Mouse (Mus musculus) thymus, adult 18-20 months (tissue): ENCODE measurements around the gene Gnb5.
A peak's percentile ranks its signal among the peaks of the same experiment; 100 is the strongest.

Source experiments
- DNase-seq, 2 experiments: peaks; one replicate each; pipeline ENCODE4 v3.0.0; 2022; ENCODE audit warnings: mixed read lengths in 2 of 2

Gnb5 gene

DNA sequence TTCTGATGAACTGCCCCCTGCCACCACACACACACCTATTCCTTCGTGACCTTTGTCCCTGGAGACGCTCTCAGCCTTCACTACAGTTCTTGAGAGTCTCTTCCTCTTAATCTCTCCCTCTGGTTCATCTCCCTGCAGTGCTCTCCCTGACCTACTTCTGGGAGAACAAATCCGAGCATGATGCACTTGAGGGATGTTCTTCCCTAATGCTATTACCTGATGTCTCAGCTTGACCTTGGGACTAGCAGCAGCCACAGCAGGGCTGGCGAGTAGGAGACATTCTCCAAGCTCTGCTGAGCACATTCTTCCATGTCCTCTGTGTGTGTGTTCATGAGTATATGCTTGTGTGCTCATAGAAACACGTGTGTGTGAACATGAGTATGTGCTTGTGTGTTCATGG is 2.5 kb downstream of the Gnb5 start:
- no peak for DNase-seq

DNA sequence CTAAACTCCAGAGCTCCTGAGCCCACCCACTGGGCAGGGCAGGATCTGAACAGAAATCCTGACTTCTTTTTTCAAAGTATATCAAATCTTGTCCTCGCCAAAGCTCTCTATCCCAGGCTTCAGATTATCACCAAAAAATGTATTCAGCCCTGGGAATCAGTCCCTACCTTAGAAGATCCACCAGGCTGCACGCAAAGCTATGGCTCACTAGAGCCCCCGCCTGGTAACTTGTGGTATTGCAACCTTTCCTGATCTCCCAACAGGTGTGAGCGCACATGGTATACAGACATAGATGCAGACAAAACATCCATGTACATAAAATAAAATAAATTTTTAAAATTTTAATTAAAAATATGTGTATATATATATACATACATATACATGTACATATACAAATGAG is 5.9 kb downstream of the Gnb5 start:
- DNase-seq: peak; percentile 24 to 41

DNA sequence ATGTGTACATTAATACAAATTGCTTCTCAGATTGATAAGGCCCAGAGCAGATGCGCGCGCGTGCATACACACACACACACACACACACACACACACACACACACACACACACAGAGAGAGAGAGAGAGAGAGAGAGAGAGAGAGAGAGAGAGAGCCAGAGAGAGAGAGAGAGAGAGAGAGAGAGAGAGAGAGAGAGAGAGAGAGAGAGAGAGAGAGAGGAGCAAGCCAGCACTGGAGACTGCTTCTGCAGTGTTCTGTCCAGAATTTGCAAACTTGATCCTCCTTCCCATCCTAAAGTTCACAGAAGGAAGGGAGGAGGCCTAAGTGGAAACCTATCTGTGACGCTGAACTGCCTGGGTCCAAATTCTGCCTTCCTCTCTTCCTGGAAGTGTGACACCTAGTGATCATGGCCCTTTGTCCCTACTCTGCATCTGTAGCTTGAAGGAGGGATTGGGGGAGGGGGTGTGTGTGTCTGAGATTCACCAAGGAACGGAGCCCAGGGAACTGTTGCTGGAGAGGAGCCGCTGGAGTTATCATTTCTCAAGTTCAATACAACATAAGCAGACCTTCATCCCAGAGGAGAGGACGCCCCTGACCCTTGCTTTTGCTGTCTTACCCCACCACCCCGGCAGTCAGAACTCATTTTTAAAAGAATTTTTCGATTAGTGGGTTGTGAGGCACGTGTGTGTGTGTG is 7.2 kb downstream of the Gnb5 start:
- DNase-seq: no peak

DNA sequence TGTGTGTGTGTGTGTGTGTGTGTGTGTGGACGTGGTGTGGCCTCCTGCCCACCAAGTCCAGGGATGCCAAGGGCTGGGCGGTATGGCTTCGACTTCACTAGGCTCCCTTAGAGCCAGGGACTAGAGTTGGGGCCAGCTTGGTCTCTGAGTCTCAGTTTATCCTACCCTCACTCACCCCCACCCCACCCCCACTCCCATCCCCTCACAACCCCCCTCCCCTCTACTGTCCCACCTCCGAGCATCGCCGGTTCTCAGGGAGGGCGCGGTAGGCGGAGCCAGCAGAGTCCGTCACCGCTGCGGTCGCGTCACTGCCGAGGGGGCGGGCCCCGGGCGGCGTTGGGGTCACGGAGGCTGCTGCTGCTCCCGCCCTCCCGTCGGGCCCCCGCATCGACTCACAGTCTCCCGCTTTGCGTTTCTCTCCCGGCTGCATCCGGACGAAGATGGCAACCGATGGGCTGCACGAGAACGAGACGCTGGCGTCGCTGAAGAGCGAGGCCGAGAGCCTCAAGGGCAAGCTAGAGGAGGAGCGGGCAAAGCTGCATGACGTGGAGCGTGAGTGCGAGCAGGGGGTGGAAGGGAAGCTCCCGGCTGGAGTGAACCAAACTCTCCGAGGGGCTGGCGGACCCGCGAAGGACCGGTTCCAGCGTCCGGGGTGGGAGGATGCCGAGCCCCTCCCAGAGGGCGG is 7.9 kb downstream of the Gnb5 start:
- DNase-seq: peak; percentile 68 to 69

DNA sequence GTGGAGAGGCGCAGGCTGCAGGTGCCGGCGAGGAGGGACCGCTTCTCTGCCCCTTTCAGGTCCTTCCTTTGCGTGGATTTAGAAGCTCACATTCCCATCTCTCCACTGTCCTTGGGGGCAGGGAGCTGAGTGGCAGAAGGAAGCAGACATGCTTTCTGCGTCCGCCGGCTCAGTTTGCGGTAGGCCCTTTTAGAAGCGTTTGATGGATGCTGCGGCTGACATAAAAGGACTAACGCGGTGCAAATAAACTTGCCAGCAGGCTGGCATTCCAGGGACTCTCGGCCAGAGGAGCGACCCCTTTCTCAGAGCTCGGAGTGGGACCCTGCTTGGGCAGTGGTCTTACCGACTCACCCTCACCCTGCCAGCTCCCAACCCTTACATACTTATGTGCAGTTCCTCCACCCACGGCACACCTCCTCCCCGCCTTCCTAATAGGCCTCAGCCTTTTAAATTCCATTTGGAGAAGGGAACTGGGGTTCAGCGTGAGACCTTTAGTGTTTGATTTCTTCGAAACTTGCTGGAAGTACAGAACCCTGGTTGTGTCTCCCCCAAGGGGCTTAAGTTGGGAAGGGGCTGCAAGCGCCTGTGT is 8.5 kb downstream of the Gnb5 start:
- DNase-seq: no peak

DNA sequence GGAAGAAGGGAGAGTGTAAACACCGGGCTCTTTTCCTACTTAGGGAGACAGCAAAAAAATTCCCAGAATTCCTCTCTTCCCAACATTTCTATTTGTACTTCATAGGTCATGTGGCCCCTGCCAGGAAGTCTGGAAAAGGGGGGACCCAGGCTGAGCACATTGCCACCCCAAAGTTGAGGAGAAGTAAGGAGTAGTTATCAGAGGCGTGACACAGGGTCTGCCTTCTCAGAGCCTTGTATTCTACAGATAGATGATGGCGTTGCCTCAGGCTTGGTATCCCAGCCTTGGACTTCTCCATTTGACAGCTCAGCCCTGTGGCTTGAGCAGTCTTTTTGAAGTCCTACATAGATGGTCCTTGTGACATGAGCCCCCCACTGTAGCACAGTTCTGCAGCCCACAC is 9.2 kb downstream of the Gnb5 start:
- no peak for DNase-seq

DNA sequence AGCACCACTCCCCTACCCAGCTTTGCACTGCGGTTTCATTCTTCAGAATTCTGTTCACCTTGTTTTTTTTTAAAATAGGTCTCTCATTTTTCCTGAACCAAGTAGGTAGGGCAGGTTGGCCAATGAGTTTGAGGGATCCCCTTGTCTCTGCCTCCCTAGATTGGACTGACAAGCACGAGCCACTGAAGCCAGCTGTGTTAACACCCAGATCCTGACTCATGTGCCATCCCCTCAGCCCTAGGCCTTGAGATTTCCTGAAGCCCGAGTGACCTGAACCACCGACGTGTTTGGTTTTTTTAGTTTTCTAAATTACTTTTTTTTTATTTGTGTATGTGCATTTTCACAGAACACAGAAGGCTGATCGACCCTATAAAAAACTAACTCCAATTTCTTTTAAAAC is 10.7 kb downstream of the Gnb5 start:
- DNase-seq: no peak

DNA sequence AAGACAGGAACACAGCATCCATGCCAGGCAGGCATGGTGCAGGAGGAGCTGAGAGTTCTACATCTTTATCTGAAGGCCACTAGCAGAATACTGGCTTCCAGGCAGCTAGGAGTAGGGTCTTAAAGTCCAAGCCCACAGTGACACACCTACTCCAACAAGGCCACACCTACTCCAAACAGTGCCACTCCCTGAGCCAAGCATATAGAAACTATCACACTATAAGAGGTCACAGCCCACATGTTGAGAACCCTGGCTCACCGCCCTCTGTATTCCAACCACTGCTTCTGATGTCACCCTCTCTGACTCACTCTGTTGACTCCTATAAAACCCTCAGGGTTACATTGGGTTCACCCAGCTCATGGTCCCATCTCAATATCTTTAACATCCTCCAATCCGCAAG is 12.1 kb downstream of the Gnb5 start:
- DNase-seq: no peak

DNA sequence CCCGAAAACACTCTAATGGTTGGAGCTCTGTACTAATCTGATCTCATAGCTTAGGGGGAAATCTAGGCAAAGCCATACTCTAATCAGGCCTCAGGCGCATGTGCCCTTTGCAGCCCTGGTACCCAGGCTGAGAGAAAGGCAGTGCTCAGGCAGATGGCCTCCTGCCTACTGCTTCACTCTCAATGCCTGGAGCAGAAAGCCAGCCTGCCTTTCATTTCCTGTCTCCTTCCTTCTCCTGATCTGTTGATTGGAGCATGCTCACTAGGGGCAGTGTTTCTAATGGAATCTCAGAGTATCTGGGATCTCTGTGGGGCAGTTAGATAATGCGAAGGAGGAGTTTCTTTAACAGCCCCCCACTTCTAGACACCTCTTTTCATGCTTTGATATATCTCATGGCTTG is 13.3 kb downstream of the Gnb5 start:
- DNase-seq: no peak

DNA sequence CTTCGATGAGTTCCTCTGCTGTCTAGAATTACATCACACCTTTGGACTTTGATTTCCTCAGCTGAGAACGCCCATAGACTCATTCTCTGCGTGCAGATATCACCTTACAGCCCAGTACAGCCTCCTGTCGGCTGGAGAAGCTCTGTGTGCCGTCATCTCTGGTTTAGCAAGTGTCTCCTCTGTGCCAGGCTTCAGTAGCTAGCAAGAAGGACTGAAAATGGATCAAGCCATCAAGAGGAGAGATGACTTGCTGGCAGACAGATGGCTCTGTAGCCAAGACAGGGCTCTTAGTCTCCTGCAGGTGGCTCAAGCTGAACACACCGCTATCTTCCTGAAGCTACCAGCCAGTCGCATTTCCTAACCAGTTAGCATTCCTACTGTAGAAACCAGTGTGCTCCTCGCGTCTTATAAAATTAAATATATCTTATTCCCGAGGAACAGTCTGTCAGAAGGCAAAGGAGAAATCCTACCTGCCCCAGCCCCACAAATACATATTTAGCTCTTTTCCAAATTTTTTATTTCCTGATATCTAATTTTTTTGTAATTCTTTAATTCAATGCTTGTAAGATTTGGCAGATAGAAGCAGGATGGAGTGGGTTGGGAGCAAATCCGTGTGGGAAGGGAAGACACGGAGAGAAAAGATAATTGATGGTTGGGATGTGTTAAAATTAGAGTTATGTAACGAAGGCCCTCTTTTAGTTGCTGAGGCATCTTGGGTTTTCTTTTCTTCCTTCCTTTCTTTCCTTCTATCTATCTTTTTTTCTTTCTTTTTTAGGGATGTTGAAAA is 16.2 kb downstream of the Gnb5 start:
- no peak for DNase-seq

DNA sequence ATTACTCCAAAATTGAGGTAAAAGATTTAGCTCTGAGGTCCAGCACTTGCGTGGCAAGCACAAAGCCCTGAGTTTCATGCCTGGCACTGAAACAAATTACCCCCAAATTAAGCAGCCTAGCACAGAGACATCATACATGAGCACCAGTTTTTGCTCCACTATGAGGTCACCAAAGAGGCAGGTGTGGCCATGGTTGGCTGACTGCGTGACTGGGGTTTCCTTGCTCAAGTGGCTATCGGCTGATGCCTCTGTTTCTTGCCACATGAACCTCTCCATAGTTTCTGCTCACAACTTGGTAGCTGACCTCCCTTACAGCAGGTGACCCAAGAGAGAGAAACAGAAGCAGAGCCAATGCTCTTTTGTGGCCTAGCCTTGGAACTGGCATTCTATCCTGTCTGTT is 22.0 kb downstream of the Gnb5 start:
- no peak for DNase-seq

DNA sequence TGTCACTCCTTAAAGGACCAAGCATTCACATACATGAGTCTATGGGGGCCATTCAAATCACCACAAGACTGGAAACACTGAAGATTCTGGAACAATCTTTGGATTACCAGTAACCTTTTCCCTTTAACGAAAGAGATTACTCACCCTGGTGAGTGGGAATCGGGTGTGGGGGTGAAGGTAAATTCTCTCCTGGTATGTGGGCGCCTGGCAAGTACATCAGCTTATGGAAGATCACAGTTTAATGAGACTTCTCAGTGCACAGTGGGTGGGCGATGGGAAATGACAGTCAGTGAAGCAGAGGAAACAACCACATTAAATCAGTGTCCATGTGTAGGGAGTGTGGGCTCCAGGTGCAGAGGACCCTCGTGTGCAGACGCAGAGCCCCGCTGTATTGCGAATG is 24.7 kb downstream of the Gnb5 start:
- DNase-seq: no peak

DNA sequence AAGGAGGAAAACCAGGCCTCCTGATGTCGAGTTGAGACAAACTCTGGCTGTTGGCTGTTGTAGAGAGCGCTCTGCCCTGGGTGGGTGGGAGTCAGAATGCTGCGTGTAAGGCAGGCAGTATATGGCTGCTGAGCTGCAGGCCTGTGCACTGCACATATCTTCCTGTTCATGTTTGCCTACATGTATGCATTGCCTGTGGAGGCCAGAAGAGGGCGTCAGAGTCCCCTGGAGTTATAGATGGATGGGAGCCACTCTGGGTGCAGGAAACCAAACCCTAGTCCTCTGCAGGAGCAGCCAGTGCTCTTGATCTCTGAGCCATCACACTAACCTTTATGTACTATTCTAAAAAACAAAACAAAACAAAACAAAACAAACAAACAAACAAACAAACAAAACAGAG is 28.4 kb downstream of the Gnb5 start:
- no peak for DNase-seq

DNA sequence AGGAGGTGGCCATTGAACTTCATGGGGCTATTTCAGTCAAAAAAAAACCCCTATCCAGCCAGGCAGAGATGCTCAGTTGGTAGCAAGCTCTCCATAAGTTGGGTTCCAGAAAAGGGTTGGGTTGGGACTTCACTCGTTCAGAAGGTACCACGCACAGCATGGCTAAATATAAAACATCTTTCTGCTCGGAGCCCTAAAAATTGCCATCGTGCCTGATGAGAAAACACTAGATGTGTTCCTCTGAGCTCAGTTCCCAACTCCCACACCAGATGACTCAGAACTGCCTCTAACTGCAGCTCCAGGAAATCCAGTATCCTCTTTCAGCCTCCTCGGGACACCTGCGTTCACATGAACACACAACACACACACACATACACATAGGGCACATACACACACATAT is 31.9 kb downstream of the Gnb5 start:
- no peak for DNase-seq

DNA sequence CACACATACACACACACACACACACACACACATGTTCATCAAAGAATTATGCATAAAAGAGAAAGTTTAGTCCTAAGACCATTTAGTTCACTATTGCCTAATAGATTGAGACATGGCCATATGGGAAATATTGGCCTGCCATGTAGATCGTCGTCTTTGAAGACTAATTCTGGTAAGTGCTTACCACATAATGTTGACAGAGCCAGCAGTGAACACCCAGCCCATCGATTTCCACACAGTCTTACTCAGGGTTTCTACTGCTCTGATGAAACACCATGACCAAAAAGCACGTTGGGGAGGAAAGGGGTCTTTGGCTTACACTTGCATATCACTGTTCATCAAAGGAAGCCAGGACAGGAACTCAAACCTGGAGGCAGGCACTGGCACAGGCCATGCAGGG is 36.3 kb downstream of the Gnb5 start:
- no peak for DNase-seq

DNA sequence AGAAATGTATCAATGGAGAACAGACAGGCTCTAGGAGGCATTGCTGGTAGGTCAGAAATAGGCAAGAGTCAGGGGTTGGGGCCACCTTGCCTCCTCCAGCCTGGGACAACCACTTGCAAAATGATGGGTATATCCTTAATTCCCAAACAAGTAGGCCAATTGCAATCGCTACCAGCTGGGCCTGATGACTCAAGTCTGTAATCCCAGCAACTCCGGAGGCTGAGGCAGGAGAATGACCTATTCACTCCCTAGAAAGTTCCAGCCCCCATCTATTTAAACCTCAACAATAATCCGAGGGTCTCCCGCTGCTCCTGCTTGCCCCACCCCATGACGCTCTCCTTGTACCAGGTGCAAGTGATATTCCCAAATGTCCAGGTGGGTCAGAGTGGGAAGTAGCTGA is 41.4 kb downstream of the Gnb5 start, which contains the start of gene Bcl2l10:
Gene Bcl2l10, plus strand, starts transcription at position 301 of the 400 bp plus-strand sequence.
- DNase-seq: no peak

DNA sequence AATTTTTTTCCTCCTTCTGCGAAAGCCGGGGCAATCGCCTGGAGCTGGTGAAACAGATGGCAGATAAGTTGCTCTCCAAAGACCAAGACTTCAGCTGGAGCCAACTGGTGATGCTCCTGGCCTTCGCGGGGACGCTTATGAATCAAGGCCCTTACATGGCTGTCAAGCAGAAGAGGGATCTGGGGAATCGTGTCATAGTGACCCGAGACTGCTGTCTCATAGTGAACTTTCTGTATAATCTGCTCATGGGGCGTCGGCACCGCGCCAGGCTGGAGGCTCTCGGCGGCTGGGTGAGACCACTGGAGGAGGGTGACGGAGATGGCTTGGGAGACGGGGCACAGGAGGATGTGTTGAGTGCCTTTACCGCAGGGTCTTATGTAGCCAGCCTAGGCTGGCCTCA is 42.0 kb downstream of the Gnb5 start:
- DNase-seq: no peak

DNA sequence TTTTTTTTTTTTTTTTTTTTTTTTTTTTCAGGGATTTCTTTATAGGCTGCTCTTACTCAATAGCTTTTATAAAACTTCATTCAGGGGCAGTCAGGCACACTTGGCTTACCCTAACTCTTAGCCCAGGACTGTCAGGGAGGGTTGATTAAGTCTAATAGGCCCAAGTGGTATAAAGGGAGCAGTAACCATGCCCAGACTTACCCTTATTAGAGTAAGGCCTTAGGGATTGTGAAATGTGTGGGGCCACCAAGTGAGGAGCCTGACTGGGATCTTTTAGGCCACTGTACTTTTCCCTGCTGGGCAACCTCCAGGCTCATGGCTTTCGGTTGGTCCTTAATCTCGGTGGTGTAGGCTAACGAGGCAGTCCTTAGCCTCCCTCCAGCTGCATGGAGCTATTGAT is 42.6 kb downstream of the Gnb5 start:
- DNase-seq: no peak

DNA sequence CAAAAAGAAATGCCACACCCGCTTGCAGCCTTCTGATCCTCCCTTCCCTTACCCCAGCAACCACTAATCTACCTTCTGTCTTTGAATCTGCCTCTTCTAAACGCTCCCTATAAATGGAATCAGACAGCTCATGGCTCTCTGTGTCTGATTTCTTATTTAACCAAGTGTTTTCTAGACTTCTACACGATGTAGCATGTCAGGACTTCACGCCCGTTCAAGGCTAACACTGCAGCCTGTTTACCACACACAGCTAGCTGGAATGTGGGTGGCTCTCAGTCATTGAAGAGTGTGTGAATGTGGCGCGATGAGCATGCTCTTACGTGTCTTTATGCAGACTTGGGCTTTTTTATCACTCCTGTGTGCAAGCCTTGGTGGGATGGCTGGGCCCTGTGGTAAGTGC is 47.0 kb downstream of the Gnb5 start:
- no peak for DNase-seq

DNA sequence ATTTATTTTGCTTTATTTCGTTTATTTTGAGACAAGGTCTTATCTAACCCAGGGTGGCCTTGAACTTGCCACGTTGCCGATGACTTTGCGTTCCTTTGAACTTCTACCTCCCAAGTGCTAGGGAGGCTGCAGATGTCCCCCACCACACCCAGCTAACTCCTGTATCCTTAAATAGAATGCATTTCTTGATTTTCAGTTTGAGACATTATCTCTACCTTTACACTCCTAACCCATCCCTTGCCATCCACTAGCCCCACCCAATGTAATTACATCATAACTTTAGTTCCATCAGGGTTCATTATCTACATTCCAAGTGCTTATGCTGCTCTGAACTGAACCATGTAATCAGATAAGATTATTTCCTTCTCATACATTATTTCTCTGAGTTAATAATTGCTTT is 49.7 kb downstream of the Gnb5 start:
- no peak for DNase-seq

DNA sequence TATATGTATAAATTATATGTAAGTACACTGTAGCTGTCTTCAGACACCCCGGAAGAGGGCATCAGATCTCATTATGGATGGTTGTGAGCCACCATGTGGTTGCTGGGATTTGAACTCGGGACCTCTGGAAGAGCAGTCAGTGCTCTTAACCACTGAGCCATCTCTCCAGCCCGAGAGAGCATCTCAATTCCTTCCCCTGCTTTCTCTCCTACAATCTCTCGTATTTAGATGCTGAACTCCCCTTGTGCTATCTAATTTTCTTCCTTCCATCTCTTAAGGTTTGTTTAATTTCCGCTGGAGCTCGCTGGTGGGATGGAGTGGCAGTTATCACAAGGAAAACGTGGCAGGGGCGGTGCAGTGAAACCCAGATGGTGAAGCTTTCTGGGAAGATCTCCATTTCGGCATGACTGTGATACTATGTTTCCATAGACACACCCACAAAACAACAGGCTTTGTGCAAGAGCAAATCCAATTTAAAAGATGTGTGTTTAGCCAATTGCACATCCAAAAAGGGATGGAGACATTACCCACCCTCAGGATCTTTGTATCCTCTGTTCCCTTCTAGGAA is 51.1 kb downstream of the Gnb5 start:
- no peak for DNase-seq

DNA sequence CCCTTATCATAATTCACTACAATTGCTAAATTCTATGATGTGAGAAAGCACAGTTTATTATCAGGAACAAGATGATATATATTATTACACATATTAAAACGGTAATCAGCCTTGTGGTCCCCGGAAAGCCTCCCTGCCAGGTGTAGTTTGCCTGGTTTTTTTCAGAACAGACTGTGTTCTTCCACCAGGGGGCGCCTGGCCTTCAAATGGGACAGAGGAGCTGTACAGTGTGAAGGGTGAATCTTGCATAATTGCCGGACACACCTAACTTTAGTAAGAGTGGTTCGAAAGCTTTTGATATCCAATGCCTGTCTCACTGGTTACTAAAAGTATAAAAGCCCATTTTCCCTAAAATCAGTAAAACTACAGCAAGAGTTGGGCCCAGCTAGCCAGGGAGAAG is 55.6 kb downstream of the Gnb5 start:
- peak; percentile 27 to 40 for DNase-seq

DNA sequence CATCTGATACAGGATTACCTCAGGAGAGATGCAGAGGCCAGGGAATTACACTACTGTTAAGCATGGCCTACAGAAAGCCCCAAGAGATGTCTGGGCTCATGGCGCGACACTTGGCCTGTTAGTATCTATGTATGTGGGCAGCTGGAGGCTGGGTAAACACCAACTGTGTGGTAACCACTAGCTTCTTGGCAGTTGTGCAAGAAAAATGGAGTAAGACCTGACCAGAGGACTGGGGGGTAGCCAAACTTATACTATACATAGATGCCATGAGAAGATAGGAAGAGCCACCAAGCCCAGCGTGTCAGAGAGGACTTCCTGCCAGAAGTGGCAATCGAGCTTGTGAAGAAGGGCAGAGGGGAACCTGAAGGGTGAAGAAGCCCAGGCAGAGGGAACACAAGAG is 56.1 kb downstream of the Gnb5 start:
- DNase-seq: no peak
